Mouse (Mus musculus): ENCODE data around the gene Ssxb5.
"Not testable (repeated sequence)": the region's sequence is repeated elsewhere in the genome, so short reads cannot be mapped to it uniquely, and the experiment has no call there.

Gene Ssxb5

DNA sequence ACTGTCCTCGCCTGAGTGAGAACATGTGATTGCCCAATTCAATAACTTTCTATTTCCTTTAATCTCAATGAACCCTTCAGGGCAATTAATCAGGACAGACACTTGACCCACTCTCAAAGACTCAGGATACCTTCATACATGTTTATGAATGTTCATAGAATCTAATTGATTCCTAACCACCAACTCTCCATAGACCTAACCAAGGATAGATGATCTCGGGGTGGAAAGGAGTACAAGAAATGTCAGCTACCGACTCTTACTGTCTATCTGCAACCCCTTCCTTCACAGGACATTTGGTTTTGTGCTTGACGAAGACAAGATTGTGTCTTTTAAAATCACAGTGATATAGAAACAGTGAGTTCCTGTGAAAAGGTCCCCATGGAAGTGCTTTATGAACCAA is at the start of gene Ssxb5:
Gene Ssxb5 (plus strand): TSS at position 301 of the 400 bp plus-strand sequence.
- not testable (repeated sequence) for DNase-seq

DNA sequence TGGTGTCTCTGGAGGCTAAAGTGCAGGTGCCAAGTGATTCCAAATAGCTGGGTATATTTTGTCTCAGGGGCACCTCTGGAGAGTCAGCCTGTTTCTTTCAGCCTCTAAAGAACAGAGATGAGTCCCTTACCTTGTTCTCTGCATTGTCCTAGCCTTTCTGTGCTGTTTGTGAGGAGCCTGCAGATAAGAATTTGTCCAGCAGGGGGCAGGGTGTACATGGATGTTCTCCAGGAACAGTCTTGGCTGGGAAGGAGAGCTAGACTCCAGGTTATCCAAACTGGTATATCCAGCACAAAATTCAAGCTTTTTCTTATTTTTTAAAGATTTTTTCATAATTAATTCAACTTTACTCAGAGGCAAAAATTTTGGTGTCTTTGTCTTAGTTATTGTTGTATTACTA is 28.6 kb downstream of the Ssxb5 start:
- no peak for DNase-seq

DNA sequence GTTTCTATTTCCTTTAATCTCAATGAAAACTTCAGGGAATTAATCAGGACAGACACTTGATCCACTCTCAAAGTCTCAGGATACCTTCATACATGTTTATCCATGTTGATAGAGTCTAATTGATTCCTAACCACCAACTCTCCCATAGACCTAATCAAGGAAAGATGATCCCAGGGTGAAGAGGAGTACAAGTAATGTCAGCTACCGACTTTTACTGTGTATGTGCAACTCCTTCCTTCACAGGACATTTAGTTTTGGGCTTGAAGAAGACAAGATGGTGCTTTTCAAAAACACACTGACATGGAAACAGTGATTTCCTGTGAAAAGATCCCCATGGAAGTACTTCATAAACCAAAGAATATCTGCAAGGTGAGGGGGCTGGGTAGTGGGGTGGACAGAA is 40.2 kb downstream of the Ssxb5 start, which contains the start of gene Gm6592:
Gene Gm6592 (plus strand): TSS at position 301 of the 400 bp plus-strand sequence.
- no peak for DNase-seq

DNA sequence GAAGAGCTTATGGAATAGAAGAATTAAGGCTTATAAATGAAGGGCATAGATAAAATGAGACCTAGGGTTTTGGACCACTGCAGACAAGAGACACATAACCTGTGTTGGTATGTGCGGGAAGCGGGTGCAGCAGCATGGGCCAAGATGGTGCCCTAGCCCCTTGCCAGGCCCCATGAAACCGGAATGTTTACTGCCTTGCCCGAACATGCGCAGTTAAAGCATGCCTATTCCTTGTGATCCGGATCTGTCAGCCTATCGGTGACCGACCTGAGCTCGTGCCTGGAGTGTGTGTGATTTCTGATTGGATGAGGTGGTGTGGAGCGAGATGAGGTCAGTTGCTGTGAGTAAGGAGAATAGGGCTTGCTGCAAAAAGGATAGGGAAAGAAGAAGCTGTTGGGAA is 49.0 kb downstream of the Ssxb5 start:
- no peak for DNase-seq

Data from heart, adult 11 months (tissue).